In genomic region chr10:72660350-72660749, GRCm38 (mm10) we compare ENCODE assay signal across 15 mouse cellular contexts.
"Had no signal": no experiment of that assay in that cellular context is flagged by ENCODE, and none has a peak within 500 bp of the region (broad histone marks: within the 10 kb centered on the region; RNA-seq: fewer than 3 reads in every experiment).

No protein-coding gene starts in this region.

- DNase-seq: retina, postnatal 1 day; right cerebral cortex, adult 18-20 months; right cerebral cortex, postnatal 14 days; right cerebral cortex, postnatal 25 days; right cerebral cortex, postnatal 4 days; spleen, adult 18-20 months; thymus, adult 18-20 months; thymus, adult 2 months; thymus, postnatal 14 days; thymus, postnatal 25 days; thymus, postnatal 36 days; thymus, postnatal 4 days had no signal

- H3K27ac ChIP-seq: neural tube, embryonic 15.5 days; stomach, embryonic 15.5 days; stomach, postnatal 0 days had no signal

- H3K4me2 ChIP-seq: neural tube, embryonic 15.5 days; stomach, embryonic 15.5 days had no signal

- H3K27me3 ChIP-seq: neural tube, embryonic 15.5 days; stomach, embryonic 15.5 days had no signal

- H3K4me3 ChIP-seq: neural tube, embryonic 15.5 days; stomach, embryonic 15.5 days had no signal

- H3K9ac ChIP-seq: neural tube, embryonic 15.5 days; stomach, embryonic 15.5 days had no signal

- H3K9me3 ChIP-seq: neural tube, embryonic 15.5 days; stomach, embryonic 15.5 days had no signal
